Comparison of ENCODE assay signal across 25 mouse cellular contexts in the genomic region with DNA sequence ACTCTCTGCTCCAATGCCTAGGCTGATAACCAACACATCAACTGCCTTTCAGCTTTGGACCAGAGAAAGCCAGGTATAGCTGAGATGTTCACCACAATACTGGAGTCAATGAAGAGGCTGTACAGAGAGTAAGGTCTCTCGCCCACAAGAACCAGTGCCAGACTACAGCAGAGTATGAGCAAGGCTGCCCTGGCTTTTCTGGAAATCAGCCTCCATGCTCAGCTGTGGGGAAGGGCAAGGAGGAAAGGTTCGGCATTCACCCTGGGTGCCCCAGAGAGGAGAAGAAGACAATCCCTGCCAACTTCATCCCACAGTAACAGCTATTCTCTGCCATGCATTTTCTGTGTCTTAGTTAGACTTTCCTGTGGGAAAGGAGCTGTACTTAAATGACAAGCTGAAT. TPM values are rescaled to one million over a fixed set of nuclear protein-coding genes. Genes with fewer than 3 reads are reported as not detected.
DNase-seq lines count a peak whose midpoint lies in the region; ATAC-seq and TF ChIP-seq lines count a peak whose summit lies in the region.
"Had no signal": no experiment of that assay in that cellular context is flagged by ENCODE, and none has a peak within 500 bp of the region (broad histone marks: within the 10 kb centered on the region; RNA-seq: fewer than 3 reads in every experiment).

No protein-coding gene starts in this region.

- peak; percentile 23 to 28 for DNase-seq in cerebellum, adult 18-20 months
- DNase-seq in cerebellum, adult 9-10 months, result no peak
- no peak for DNase-seq in stomach, postnatal 0 days (ENCODE audit: low spot score)
- peak; percentile 29 to 42 for DNase-seq in cerebellum, postnatal 25 days
- DNase-seq in embryonic facial prominence, embryonic 10.5 days (ENCODE audit: low spot score), result no peak
- DNase-seq in ovary, postnatal 14 days (ENCODE audit: low spot score), result no peak
- DNase-seq: adrenal gland, adult 2 months; adrenal gland, postnatal 25 days; embryo, embryonic 11 days; gastrocnemius, postnatal 14 days; heart, adult 2 months; heart, postnatal 14 days; kidney, adult 11 months had no signal

- no peaks in the 10 kb centered on the region for H3K9me3 ChIP-seq in stomach, embryonic 14.5 days (ENCODE audit: control insufficient read depth, low read depth, low read length)
- no peaks in the 10 kb centered on the region for H3K9me3 ChIP-seq in stomach, postnatal 0 days (ENCODE audit: control insufficient read depth, low read length)
- no peaks in the 10 kb centered on the region for H3K9me3 ChIP-seq in embryonic facial prominence, embryonic 10.5 days
- H3K9me3 ChIP-seq: embryonic facial prominence, embryonic 12.5 days; forebrain, embryonic 15.5 days; heart, embryonic 15.5 days; hindbrain, embryonic 13.5 days; kidney, embryonic 15.5 days had no signal

- H3K4me2 ChIP-seq in stomach, embryonic 14.5 days (replicated peaks; ENCODE audit: low read depth, low read length), result no peak overlapping the region
- H3K4me2 ChIP-seq in stomach, postnatal 0 days (replicated peaks; ENCODE audit: low read depth), result no peak overlapping the region
- H3K4me2 ChIP-seq: embryonic facial prominence, embryonic 12.5 days; forebrain, embryonic 15.5 days; heart, embryonic 11.5 days; heart, embryonic 15.5 days; hindbrain, embryonic 13.5 days; kidney, embryonic 15.5 days had no signal

- H3K4me1 ChIP-seq in stomach, embryonic 14.5 days (ENCODE audit: control insufficient read depth, insufficient read depth, low read length), result 0 out of 2 replicates have a peak, but pooled peaks cover 2% of the 10 kb centered on the region
- no peaks in the 10 kb centered on the region for H3K4me1 ChIP-seq in stomach, postnatal 0 days (replicated peaks; ENCODE audit: control insufficient read depth, insufficient read depth)
- H3K4me1 ChIP-seq in embryonic facial prominence, embryonic 10.5 days, result no peaks in the 10 kb centered on the region
- H3K4me1 ChIP-seq: embryonic facial prominence, embryonic 12.5 days; forebrain, embryonic 15.5 days; hindbrain, embryonic 13.5 days; kidney, embryonic 15.5 days had no signal

- no peak overlapping the region for H3K9ac ChIP-seq in stomach, embryonic 14.5 days (replicated peaks; ENCODE audit: low read depth, low read length)
- H3K9ac ChIP-seq in stomach, postnatal 0 days (ENCODE audit: low read length), result no peak overlapping the region
- H3K9ac ChIP-seq: embryonic facial prominence, embryonic 12.5 days; forebrain, embryonic 15.5 days; heart, embryonic 15.5 days; hindbrain, embryonic 13.5 days; kidney, embryonic 15.5 days had no signal

- 0 out of 2 replicates have a peak overlapping the region, but pooled peaks have one; percentile 3 for H3K27ac ChIP-seq in stomach, embryonic 14.5 days (ENCODE audit: low read length)
- H3K27ac ChIP-seq in stomach, postnatal 0 days (replicated peaks), result no peak overlapping the region
- H3K27ac ChIP-seq in embryonic facial prominence, embryonic 10.5 days (replicated peaks), result no peak overlapping the region
- H3K27ac ChIP-seq: embryonic facial prominence, embryonic 12.5 days; forebrain, embryonic 15.5 days; heart, adult 2 months; heart, embryonic 15.5 days; hindbrain, embryonic 13.5 days; hindbrain, postnatal 0 days; kidney, embryonic 15.5 days had no signal

- ATAC-seq in stomach, embryonic 14.5 days (ENCODE audit: insufficient number of reproducible peaks, insufficient read depth, low FRiP score, low read depth), result no peak
- no peak for ATAC-seq in stomach, postnatal 0 days (ENCODE audit: low FRiP score, low TSS enrichment)
- ATAC-seq: forebrain, embryonic 15.5 days; hindbrain, postnatal 0 days; Patski had no signal

- TF ChIP-seq CTCF in stomach, postnatal 0 days (IDR thresholded peaks at IDR 0.05; ENCODE audit: low read depth), result no peak

- H3K36me3 ChIP-seq in stomach, embryonic 14.5 days (ENCODE audit: control insufficient read depth, insufficient read depth, low read length), result no peaks in the 10 kb centered on the region
- H3K36me3 ChIP-seq in stomach, postnatal 0 days (ENCODE audit: control insufficient read depth, insufficient read depth, low read length), result no peaks in the 10 kb centered on the region
- no peaks in the 10 kb centered on the region for H3K36me3 ChIP-seq in embryonic facial prominence, embryonic 10.5 days (replicated peaks)
- H3K36me3 ChIP-seq: embryonic facial prominence, embryonic 12.5 days; forebrain, embryonic 15.5 days; heart, embryonic 15.5 days; hindbrain, embryonic 13.5 days; kidney, embryonic 15.5 days had no signal

- no peaks in the 10 kb centered on the region for H3K27me3 ChIP-seq in stomach, embryonic 14.5 days (ENCODE audit: control insufficient read depth, insufficient read depth, low read length)
- H3K27me3 ChIP-seq in stomach, postnatal 0 days (ENCODE audit: control insufficient read depth, insufficient read depth, low read length), result no peaks in the 10 kb centered on the region
- H3K27me3 ChIP-seq in embryonic facial prominence, embryonic 10.5 days (replicated peaks; ENCODE audit: low read depth, poor library complexity, severe bottlenecking), result no peaks in the 10 kb centered on the region
- H3K27me3 ChIP-seq: CH12.LX; embryonic facial prominence, embryonic 12.5 days; forebrain, embryonic 15.5 days; heart, embryonic 15.5 days; hindbrain, embryonic 13.5 days; kidney, embryonic 15.5 days had no signal

- TF ChIP-seq EP300 in stomach, postnatal 0 days (optimal IDR thresholded peaks at IDR 0.05), result no peak

- no peak overlapping the region for H3K4me3 ChIP-seq in stomach, embryonic 14.5 days (ENCODE audit: low read depth, low read length)
- no peak overlapping the region for H3K4me3 ChIP-seq in stomach, postnatal 0 days (ENCODE audit: low read depth, low read length)
- no peak overlapping the region for H3K4me3 ChIP-seq in embryonic facial prominence, embryonic 10.5 days
- H3K4me3 ChIP-seq: embryonic facial prominence, embryonic 12.5 days; forebrain, embryonic 15.5 days; heart, adult 2 months; heart, embryonic 15.5 days; hindbrain, embryonic 13.5 days; kidney, embryonic 15.5 days had no signal

- WGBS in stomach, embryonic 14.5 days, result 58% methylated on average over 2 of the region's 2 CpGs
- 58% methylated on average over 2 of the region's 2 CpGs for WGBS in stomach, postnatal 0 days
- WGBS in embryonic facial prominence, embryonic 10.5 days, result 77% methylated on average over 2 of the region's 2 CpGs

RNA-seq across cellular contexts. Expression of a gene that starts 38.1 kb away (rescaled TPM):
- not detected in 2 replicates for polyA plus RNA-seq in stomach, embryonic 14.5 days (2014; fragmentation: Nextera tagmentation; extraction: Ambion mirVana)
- not detected in 2 replicates for polyA plus RNA-seq in stomach, postnatal 0 days (2015; fragmentation: Nextera tagmentation; extraction: Ambion mirVana)
- polyA plus RNA-seq in embryonic facial prominence, embryonic 10.5 days (2016; fragmentation: Nextera tagmentation; extraction: Ambion mirVana), result not detected in 2 replicates
- polyA plus RNA-seq: adrenal gland, adult 2 months; embryonic facial prominence, embryonic 12.5 days; forebrain, embryonic 11.5 days; forebrain, embryonic 15.5 days; frontal cortex, adult 2 months; heart, embryonic 11.5 days; heart, embryonic 15.5 days; hindbrain, embryonic 13.5 days; hindbrain, postnatal 0 days; kidney, embryonic 15.5 days; Patski had no signal

Comparison
In these comparisons a context has a peak if more than half of its experiments do, and no peak if none do; other contexts are left out.
1. DNase-seq: peak in cerebellum, adult 18-20 months (2 of 2) and cerebellum, postnatal 25 days (2 of 2); none in cerebellum, adult 9-10 months (single experiment), stomach, postnatal 0 days (single experiment), embryonic facial prominence, embryonic 10.5 days (single experiment) and ovary, postnatal 14 days (single experiment).